Mouse (Mus musculus) ES-E14 (cell line): Measurements from ENCODE around the gene Itga9.

Source experiments
- HCFC1 ChIP-seq: IDR thresholded peaks from 2 replicates; pipeline ENCODE4 v1.6.1; 2012; ENCODE audit warnings: low read length, inconsistent platforms, borderline replicate concordance; ENCODE audit not compliant: insufficient read depth
- ZC3H11A ChIP-seq: IDR thresholded peaks from 2 replicates; pipeline ENCODE4 v1.6.1; 2012; ENCODE audit warnings: low read depth, mild to moderate bottlenecking, inconsistent platforms, low read length, borderline replicate concordance

DNA sequence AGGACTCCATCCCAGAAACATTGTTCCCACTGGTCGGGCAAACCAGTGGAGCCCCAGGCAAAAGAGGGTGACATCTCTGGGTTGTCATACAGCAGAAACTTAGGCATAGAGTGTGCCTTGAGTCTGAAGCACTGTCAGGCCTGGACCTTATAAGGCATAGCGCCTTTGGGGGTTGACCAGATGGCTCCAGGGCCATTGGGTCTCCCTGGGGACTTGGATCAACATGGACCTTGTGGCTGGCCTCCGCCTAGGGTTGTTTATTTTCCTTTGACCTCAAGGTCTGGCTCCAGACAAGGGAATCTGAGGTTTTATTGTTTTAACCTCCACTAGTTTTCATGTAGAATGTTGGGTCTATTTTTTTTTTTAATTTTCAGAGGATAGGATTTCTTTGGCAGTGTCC is 267.1 kb downstream of the Itga9 start:
- no peak for TF ChIP-seq ZC3H11A
- TF ChIP-seq HCFC1: no peak
